Mouse (Mus musculus) midbrain, postnatal 0 days (tissue): ENCODE measurements around the gene Nfkbil1. TPM values are rescaled to one million over a fixed set of nuclear protein-coding genes. Genes with fewer than 3 reads are reported as not detected.
A peak's percentile ranks its signal among the peaks of the same experiment; 100 is the strongest.

ENCODE experiments used
- ATAC-seq: fragments of 200-750 bp; cut with Nextera tagmentation; 2 replicates; pipeline ENCODE4 v1.8.0; 2017; ENCODE audit warnings: moderate number of reproducible peaks, mild to moderate bottlenecking, moderate TSS enrichment, moderate library complexity; ENCODE audit not compliant: low FRiP score
- DNase-seq: peaks from one replicate; pipeline ENCODE4 v3.0.0-alpha.2; 2015; ENCODE audit warnings: low spot score
- H3K27ac ChIP-seq: fragments of 300-500 bp; sonication (generic); 2 replicates; pipeline ENCODE4 v1.5.1; 2014; ENCODE audit warnings: low read depth, mild to moderate bottlenecking, low read length, mixed read lengths
- H3K27me3 ChIP-seq: fragments of 300-500 bp; sonication (generic); 2 replicates; pipeline ENCODE4 v1.6.1; 2014; ENCODE audit warnings: low read length, control low read depth, mixed read lengths; ENCODE audit not compliant: insufficient read depth
- H3K36me3 ChIP-seq: fragments of 300-500 bp; sonication (generic); 2 replicates; pipeline ENCODE4 v1.6.1; 2014; ENCODE audit warnings: low read length, control low read depth, mixed read lengths; ENCODE audit not compliant: insufficient read depth
- H3K4me1 ChIP-seq: fragments of 300-500 bp; sonication (generic); 2 replicates; pipeline ENCODE4 v1.6.1; 2014; ENCODE audit warnings: mild to moderate bottlenecking, control low read depth, antibody characterized with exemption, low read length, mixed read lengths; ENCODE audit not compliant: insufficient read depth
- H3K4me2 ChIP-seq: fragments of 300-500 bp; sonication (generic); 2 replicates; pipeline ENCODE4 v1.6.1; 2014; ENCODE audit warnings: low read depth, mild to moderate bottlenecking, low read length, mixed read lengths; ENCODE audit not compliant: poor library complexity, severe bottlenecking
- H3K4me3 ChIP-seq: fragments of 300-500 bp; sonication (generic); 2 replicates; pipeline ENCODE4 v1.5.1; 2014; ENCODE audit warnings: low read depth, mild to moderate bottlenecking, low read length, moderate library complexity
- H3K9ac ChIP-seq: fragments of 300-500 bp; sonication (generic); replicated peaks from 2 replicates; pipeline ENCODE4 v1.6.1; 2014; ENCODE audit warnings: mild to moderate bottlenecking, low read length, moderate library complexity, mixed read lengths; ENCODE audit not compliant: poor library complexity, severe bottlenecking
- H3K9me3 ChIP-seq: fragments of 300-500 bp; sonication (generic); 2 replicates; pipeline ENCODE4 v1.6.1; 2016; ENCODE audit warnings: low read length, control low read depth
- CTCF ChIP-seq: IDR thresholded peaks from 2 replicates; pipeline ENCODE4 v1.5.1; 2016; ENCODE audit warnings: antibody characterized with exemption, mild to moderate bottlenecking
- WGBS: fragments of 180-500 bp; shearing (Covaris S2); extraction: QIAGEN DNeasy Blood & Tissue Kit; methylation state at CpG from one replicate; pipeline ENCODE4 v1.1.7; 2014; 5-methylcytosine and 5-hydroxymethylcytosine counted together
- polyA plus RNA-seq: library from polyadenylated mRNA; unstranded; fragments of >200 nt; fragmentation: Nextera tagmentation; extraction: Ambion mirVana; gene quantifications from 2 replicates; pipeline ENCODE4 v1.2.1, GENCODE M21; 2015
- total RNA-seq: library from RNA; depleted of rRNA; stranded (reverse); fragments of >200 nt; gene quantifications from 2 replicates; pipeline ENCODE4 v1.2.3, GENCODE M21; 2014

Nfkbil1 gene
- total and polyA plus RNA-seq, 2 experiments from 2014 or later, result 12.3 to 18.5 TPM

GRCm38 (mm10) chr17:35248986-35249385 is 13.4 kb upstream of the Nfkbil1 start:
- ATAC-seq, result no peak

DNA sequence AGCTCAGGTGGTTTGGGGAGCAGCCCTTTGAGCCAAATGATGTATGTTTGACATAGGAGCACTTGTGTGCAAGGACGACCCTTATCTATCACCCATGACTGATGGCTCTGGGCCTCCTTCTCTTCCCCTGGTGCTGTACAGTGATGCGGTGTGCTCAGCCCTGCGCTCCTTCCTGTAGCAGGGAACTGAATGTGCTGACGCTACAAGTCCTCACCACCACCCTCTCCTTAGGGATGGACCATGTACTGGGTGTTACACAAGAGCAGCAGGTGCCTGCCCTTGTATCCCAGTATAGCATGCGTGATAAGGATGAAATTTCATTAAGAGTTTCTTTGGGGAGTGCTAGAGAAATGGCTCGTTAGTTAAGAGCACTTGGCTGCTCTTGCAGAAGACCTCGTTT is 11.6 kb upstream of the Nfkbil1 start:
- Histone ChIP-seq H3K4me3 (no peak overlapping the region), H3K4me2 (no peak overlapping the region), H3K36me3 (peaks cover 77% of the 10 kb centered on the region), H3K9ac (no peak overlapping the region), H3K27ac (no peak overlapping the region), H3K9me3 (no peaks in the 10 kb centered on the region), H3K27me3 (no peaks in the 10 kb centered on the region), H3K4me1 (peaks cover 11% of the 10 kb centered on the region; the same call in 1 of the 2 replicates)
- TF ChIP-seq CTCF, result no peak
- no peak for ATAC-seq
- DNase-seq, result no peak
- 93% methylated on average over 7 of the region's 7 CpGs for WGBS

More at GRCm38 (mm10) chr17:35248986-35249385, 13.4 kb upstream of the Nfkbil1 start:
- Histone ChIP-seq H3K4me2 (no peak overlapping the region), H3K4me3 (no peak overlapping the region), H3K36me3 (peaks cover 90% of the 10 kb centered on the region), H3K4me1 (peaks cover 5% of the 10 kb centered on the region; the same call in 1 of the 2 replicates), H3K27me3 (no peaks in the 10 kb centered on the region), H3K9me3 (no peaks in the 10 kb centered on the region), H3K9ac (no peak overlapping the region), H3K27ac (no peak overlapping the region)
- TF ChIP-seq CTCF, result no peak
- no peak for DNase-seq
- WGBS, result 88% methylated on average over 14 of the region's 14 CpGs

DNA sequence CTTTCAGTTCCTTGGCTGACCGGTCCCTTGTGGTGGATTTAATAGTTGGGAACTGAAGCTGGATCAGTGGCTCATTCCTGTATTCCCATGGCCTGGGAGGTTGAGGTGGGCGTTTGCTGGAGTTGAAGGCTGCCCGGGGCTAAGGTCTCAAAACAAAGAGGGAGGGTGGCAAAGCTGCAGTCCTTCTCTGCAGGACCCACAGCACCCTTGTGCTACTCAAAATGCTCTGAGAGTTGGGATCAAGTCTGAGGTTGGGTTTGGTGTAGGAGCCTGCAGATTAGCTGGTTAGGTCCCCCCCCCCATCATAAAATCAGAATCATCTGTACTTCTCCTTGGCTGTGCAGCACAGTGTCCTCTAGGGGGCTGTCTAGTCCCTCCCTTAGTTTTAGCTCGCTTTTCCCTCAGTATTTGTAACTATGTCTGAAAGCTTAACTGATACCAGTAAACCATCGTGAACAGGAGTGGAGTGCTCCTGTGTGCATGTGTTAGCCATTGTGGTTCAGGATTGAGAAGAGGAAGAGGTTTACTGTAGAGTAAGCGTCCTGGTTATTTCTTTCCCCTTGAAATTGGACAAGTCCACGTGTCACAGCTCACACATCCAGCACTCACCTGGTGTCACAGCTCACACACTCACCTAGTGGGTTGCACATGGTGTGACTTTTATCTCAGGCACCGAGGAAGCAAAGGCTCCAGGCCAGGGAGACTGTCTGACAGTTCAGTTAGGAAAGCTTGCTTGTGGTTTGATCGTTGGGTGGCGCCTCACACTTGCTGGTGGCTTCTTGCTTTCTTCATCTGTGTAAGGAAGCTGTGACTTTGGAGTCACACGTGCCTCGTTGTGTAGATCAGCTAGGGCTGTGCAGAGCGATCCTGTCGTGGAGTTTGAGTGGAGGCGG is 10.4 kb upstream of the Nfkbil1 start:
- Histone ChIP-seq H3K4me1 (peaks cover 11% of the 10 kb centered on the region; the same call in 1 of the 2 replicates), H3K27me3 (no peaks in the 10 kb centered on the region), H3K27ac (no peak overlapping the region), H3K4me2 (no peak overlapping the region), H3K9me3 (no peaks in the 10 kb centered on the region), H3K36me3 (peaks cover 70% of the 10 kb centered on the region), H3K9ac (no peak overlapping the region), H3K4me3 (no peak overlapping the region; the same call in 1 of the 2 replicates)
- DNase-seq (peak; percentile 49), ATAC-seq (no peak)
- 76% methylated on average over 15 of the region's 15 CpGs for WGBS
- peak; percentile 71 for TF ChIP-seq CTCF

DNA sequence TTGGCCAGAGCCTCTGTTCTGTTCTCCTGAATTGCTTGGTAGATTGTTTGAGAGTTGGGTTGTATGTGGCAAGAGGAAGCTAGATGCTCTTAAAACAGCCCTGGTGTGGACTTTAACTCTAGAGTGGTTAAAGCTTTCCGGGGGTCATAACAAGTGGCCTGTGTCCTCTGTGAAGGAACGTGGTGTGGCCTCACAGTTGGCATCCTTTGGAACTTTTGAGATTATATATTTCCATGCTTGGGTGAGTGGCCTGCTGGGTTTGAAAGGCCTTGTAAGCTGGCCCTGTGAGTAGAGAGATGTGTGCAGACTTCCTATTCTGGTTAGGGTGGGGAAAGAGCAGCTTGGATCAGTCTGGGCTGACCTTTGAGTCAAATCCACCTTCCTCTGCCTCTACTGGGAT is 9.4 kb upstream of the Nfkbil1 start:
- Histone ChIP-seq H3K4me3 (peak overlapping the region; percentile 82; the same call in 1 of the 2 replicates), H3K9me3 (no peaks in the 10 kb centered on the region), H3K4me2 (no peak overlapping the region), H3K9ac (no peak overlapping the region), H3K27me3 (no peaks in the 10 kb centered on the region), H3K4me1 (peaks cover 11% of the 10 kb centered on the region; the same call in 1 of the 2 replicates), H3K27ac (no peak overlapping the region), H3K36me3 (peaks cover 61% of the 10 kb centered on the region)
- 69% methylated on average over 2 of the region's 2 CpGs for WGBS
- ATAC-seq (no peak), DNase-seq (no peak)
- TF ChIP-seq CTCF, result no peak

DNA sequence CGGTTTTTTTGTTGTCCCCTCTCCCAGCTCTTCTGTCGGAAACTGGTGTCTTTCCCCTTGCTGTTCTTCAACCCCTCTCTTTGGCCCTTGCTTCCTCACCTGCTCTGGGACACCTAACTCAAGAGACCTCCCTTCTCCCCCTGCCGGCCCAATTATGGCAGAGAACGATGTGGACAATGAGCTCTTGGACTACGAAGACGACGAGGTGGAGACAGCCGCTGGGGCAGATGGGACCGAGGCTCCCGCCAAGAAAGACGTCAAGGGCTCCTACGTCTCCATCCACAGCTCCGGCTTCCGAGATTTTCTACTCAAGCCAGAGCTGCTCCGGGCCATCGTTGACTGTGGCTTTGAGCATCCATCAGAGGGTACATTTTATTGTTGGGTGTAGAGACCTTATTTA is 7.5 kb upstream of the Nfkbil1 start:
- DNase-seq, result peak; percentile 81
- TF ChIP-seq CTCF, result peak; percentile 33; the same call in 1 of the 2 replicates
- Histone ChIP-seq H3K9me3 (no peaks in the 10 kb centered on the region), H3K4me1 (peaks cover 11% of the 10 kb centered on the region; the same call in 1 of the 2 replicates), H3K27me3 (no peaks in the 10 kb centered on the region), H3K36me3 (peaks cover 43% of the 10 kb centered on the region), H3K27ac (peak overlapping the region; percentile 99), H3K4me3 (peak overlapping the region; percentile 82), H3K9ac (peak overlapping the region; percentile 97), H3K4me2 (peak overlapping the region; percentile 73)
- ATAC-seq, result no peak
- WGBS, result 2% methylated on average over 16 of the region's 16 CpGs
